Mouse (Mus musculus) CH12.LX (cell line): ENCODE data around the gene Ssbp4. TPM values are rescaled to one million over a fixed set of nuclear protein-coding genes. Genes with fewer than 3 reads are reported as not detected.
A peak's percentile ranks its signal among the peaks of the same experiment; 100 is the strongest.

Experiments
- DNase-seq: peaks from one replicate; pipeline ENCODE4 v3.0.0-alpha.2; 2013; ENCODE audit errors: extremely low read depth
- H3K27ac ChIP-seq: 2 replicates; pipeline ENCODE4 v1.5.1; 2012; ENCODE audit warnings: low read depth, mild to moderate bottlenecking, control low read depth, moderate library complexity; ENCODE audit not compliant: insufficient read depth
- H3K27me3 ChIP-seq: replicated peaks from 2 replicates; pipeline ENCODE3; 2012; ENCODE audit warnings: inconsistent platforms
- H3K36me3 ChIP-seq, 2 experiments: replicated peaks in 1 of 2; 2 replicates each; pipeline versions ENCODE3 to v1.6.1; 2012; ENCODE audit warnings: inconsistent platforms in 1 of 2, low read length in 1 of 2, mild to moderate bottlenecking in 1 of 2, mixed read lengths in 1 of 2, moderate library complexity in 1 of 2; ENCODE audit not compliant: control insufficient read depth in 1 of 2, insufficient read depth in 1 of 2
- H3K4me1 ChIP-seq, 2 experiments: 2 replicates each; pipeline ENCODE4 v1.6.1; 2012; ENCODE audit warnings: inconsistent platforms in 1 of 2, moderate library complexity in 1 of 2; ENCODE audit not compliant: insufficient read depth in 2 of 2, control insufficient read depth in 1 of 2
- H3K4me2 ChIP-seq: 2 replicates; pipeline ENCODE4 v1.6.1; 2012; ENCODE audit warnings: low read depth, mild to moderate bottlenecking, control low read depth; ENCODE audit not compliant: poor library complexity, insufficient read depth, severe bottlenecking
- H3K4me3 ChIP-seq, 3 experiments: fragments of 150-350 bp in 1 of 3; sonication (generic) in 1 of 3; replicated peaks in 1 of 3; 2 replicates each; pipeline versions ENCODE3 to v1.5.1; 2011 to 2012; ENCODE audit warnings: low read depth in 2 of 3, low read length in 2 of 3, mild to moderate bottlenecking in 2 of 3, moderate library complexity in 2 of 3, control low read depth in 1 of 3, improper control_type of control experiment in 1 of 3, inconsistent platforms in 1 of 3, mixed read lengths in 1 of 3; ENCODE audit not compliant: poor library complexity in 1 of 3
- H3K79me2 ChIP-seq: replicated peaks from 2 replicates; pipeline ENCODE4 v1.6.1; 2012; ENCODE audit warnings: mild to moderate bottlenecking, moderate library complexity; ENCODE audit not compliant: control insufficient read depth, poor library complexity, insufficient read depth, severe bottlenecking; ENCODE audit errors: extremely low read depth
- H3K9ac ChIP-seq: 2 replicates; pipeline ENCODE4 v1.6.1; 2012; ENCODE audit warnings: low read depth, mild to moderate bottlenecking, control low read depth, moderate library complexity; ENCODE audit not compliant: insufficient read depth
- H3K9me3 ChIP-seq: replicated peaks from 2 replicates; pipeline ENCODE3; 2012; ENCODE audit warnings: low read length, inconsistent platforms, mixed read lengths
- BHLHE40 ChIP-seq: IDR thresholded peaks from 2 replicates; pipeline ENCODE4 v1.6.1; 2011; ENCODE audit warnings: mild to moderate bottlenecking, low read depth, low read length, improper control_type of control experiment
- CHD2 ChIP-seq: IDR thresholded peaks from 2 replicates; pipeline ENCODE4 v1.6.1; 2011; ENCODE audit warnings: low read length, improper control_type of control experiment
- CTCF ChIP-seq, 2 experiments: IDR thresholded peaks in 1 of 2; conservative IDR thresholded peaks in 1 of 2; 2 replicates each; pipeline ENCODE4 v1.5.1; 2011 to 2012; ENCODE audit warnings: low read depth in 2 of 2, low read length in 2 of 2, improper control_type of control experiment in 1 of 2, inconsistent platforms in 1 of 2, mild to moderate bottlenecking in 1 of 2, moderate library complexity in 1 of 2
- ELF1 ChIP-seq: IDR thresholded peaks from 2 replicates; pipeline ENCODE4 v1.6.1; 2014; ENCODE audit warnings: low read depth, mild to moderate bottlenecking, inconsistent platforms, low read length, improper control_type of control experiment
- GABPA ChIP-seq: IDR thresholded peaks from 2 replicates; pipeline ENCODE4 v1.6.1; 2012; ENCODE audit warnings: low read depth, low read length, improper control_type of control experiment, inconsistent platforms; ENCODE audit not compliant: insufficient replicate concordance
- HCFC1 ChIP-seq: IDR thresholded peaks from 2 replicates; pipeline ENCODE4 v1.6.1; 2012; ENCODE audit warnings: low read depth, mild to moderate bottlenecking, inconsistent platforms, low read length, improper control_type of control experiment
- IRF4 ChIP-seq: IDR thresholded peaks from 2 replicates; pipeline ENCODE4 v1.6.1; 2014; ENCODE audit warnings: low read depth, mild to moderate bottlenecking, inconsistent platforms, low read length, improper control_type of control experiment
- JUN ChIP-seq: IDR thresholded peaks from 2 replicates; pipeline ENCODE4 v1.6.1; 2011; ENCODE audit warnings: low read depth, mild to moderate bottlenecking, low read length, improper control_type of control experiment, moderate library complexity; ENCODE audit not compliant: insufficient read depth
- MXI1 ChIP-seq: IDR thresholded peaks from 2 replicates; pipeline ENCODE4 v1.6.1; 2011; ENCODE audit warnings: mild to moderate bottlenecking, low read depth, low read length, improper control_type of control experiment
- NRF1 ChIP-seq: IDR thresholded peaks from 2 replicates; pipeline ENCODE4 v1.6.1; 2014; ENCODE audit warnings: low read depth, mild to moderate bottlenecking, inconsistent platforms, low read length, improper control_type of control experiment, moderate library complexity
- PAX5 ChIP-seq: IDR thresholded peaks from 2 replicates; pipeline ENCODE4 v1.6.1; 2012; ENCODE audit warnings: low read length, inconsistent platforms, mixed read lengths
- POLR2A ChIP-seq: IDR thresholded peaks from 2 replicates; pipeline ENCODE4 v1.6.1; 2011; ENCODE audit warnings: low read depth, mild to moderate bottlenecking, improper control_type of control experiment, low read length
- RCOR1 ChIP-seq: conservative IDR thresholded peaks from 2 replicates; pipeline ENCODE4 v1.6.1; 2012; ENCODE audit warnings: low read depth, mild to moderate bottlenecking, inconsistent platforms, low read length, improper control_type of control experiment
- SIN3A ChIP-seq: IDR thresholded peaks from 2 replicates; pipeline ENCODE4 v1.6.1; 2012; ENCODE audit warnings: low read length, improper control_type of control experiment, inconsistent platforms
- UBTF ChIP-seq: IDR thresholded peaks from 2 replicates; pipeline ENCODE4 v1.6.1; 2012; ENCODE audit warnings: low read depth, mild to moderate bottlenecking, inconsistent platforms, low read length, improper control_type of control experiment, moderate library complexity
- USF1 ChIP-seq: IDR thresholded peaks from 2 replicates; pipeline ENCODE4 v1.6.1; 2014; ENCODE audit warnings: low read depth, mild to moderate bottlenecking, inconsistent platforms, low read length, improper control_type of control experiment
- USF2 ChIP-seq: conservative IDR thresholded peaks from 2 replicates; pipeline ENCODE4 v1.6.1; 2011; ENCODE audit warnings: low read depth, low read length, improper control_type of control experiment
- ZC3H11A ChIP-seq: IDR thresholded peaks from 2 replicates; pipeline ENCODE4 v1.6.1; 2012; ENCODE audit warnings: low read depth, mild to moderate bottlenecking, inconsistent platforms, low read length, improper control_type of control experiment
- ZKSCAN1 ChIP-seq: IDR thresholded peaks from 2 replicates; pipeline ENCODE4 v1.6.1; 2012; ENCODE audit warnings: low read depth, inconsistent platforms, low read length, improper control_type of control experiment, borderline replicate concordance
- ZMIZ1 ChIP-seq: IDR thresholded peaks from 2 replicates; pipeline ENCODE4 v1.6.1; 2012; ENCODE audit warnings: low read depth, mild to moderate bottlenecking, inconsistent platforms, low read length, improper control_type of control experiment
- dilution Hi-C: fragments of 300-500 bp; cut with MboI; formaldehyde crosslinking; loops from 2 replicates; pipeline ENCODE4 v1.14.3; 2020; ENCODE audit warnings: low sequenced_read_pairs; ENCODE audit not compliant: extremely low pct_unique_long_range_greater_than_20kb, extremely low pct_ligation_motif_present
- in situ Hi-C: fragments of 300-500 bp; cut with MboI; formaldehyde crosslinking; loops from 3 replicates; pipeline ENCODE4 v1.14.3; 2019; ENCODE audit warnings: low sequenced_read_pairs, low pct_ligation_motif_present, low pct_unique_long_range_greater_than_20kb, mixed read lengths
- polyA plus RNA-seq: library from polyadenylated mRNA; unstranded; fragments of >175 nt; gene quantifications from 2 replicates; pipeline ENCODE4 v1.2.1, GENCODE M21; 2012; ENCODE audit warnings: low read depth; ENCODE audit not compliant: insufficient read length
- total RNA-seq, 2 experiments: library from RNA; depleted of rRNA; stranded (reverse); fragments of 300-350 nt in 1 of 2; fragments of >200 nt in 1 of 2; gene quantifications; 2 replicates each; pipeline ENCODE4 v1.2.3; 2012 to 2014

Gene Ssbp4
- total and polyA plus RNA-seq, 3 experiments: 41.3 to 128 (median 77.3) TPM

- Histone ChIP-seq H3K4me1 (peaks cover 5 to 22% of the 10 kb centered on the region in 2 experiments), H3K27me3 (no peaks in the 10 kb centered on the region), H3K4me2 (no peak overlapping the region)
- TF ChIP-seq JUN (no peak), UBTF (no peak), CTCF (conservative IDR thresholded peaks at IDR 0.05 in 1 of 2, IDR thresholded peaks at IDR 0.05 in 1 of 2; ENCODE audit: low read depth in 2 of 2, low read length in 2 of 2) (peak in 1 of 2 experiments; percentile 20; a peak in 1 of 4 replicates), ZKSCAN1 (no peak), BHLHE40 (no peak), NRF1 (no peak), CHD2 (no peak), ZC3H11A (no peak), ELF1 (no peak)
- TF ChIP-seq, all 38 proteins: peak for 1
- H3K9me3 ChIP-seq: peaks cover 12% of the 10 kb centered on the region
- no peak overlapping the region for H3K4me3 ChIP-seq
- no peak overlapping the region for H3K27ac ChIP-seq
- peaks cover 2% of the 10 kb centered on the region; the same call in 1 of the 2 replicates for H3K79me2 ChIP-seq
- peaks cover 54 to 80% of the 10 kb centered on the region in 2 experiments for H3K36me3 ChIP-seq
- DNase-seq: no peak
- dilution Hi-C loops: no loop called here
- no peak overlapping the region for H3K9ac ChIP-seq
- in situ Hi-C loops: no loop called here
Observed at GRCm38 (mm10) chr8:70596775-70597416, 11.8 kb downstream of the Ssbp4 start.

- no peaks in the 10 kb centered on the region for H3K27me3 ChIP-seq
- H3K9me3 ChIP-seq: peaks cover 12% of the 10 kb centered on the region
- dilution Hi-C loops (no loop called here), in situ Hi-C loops (no loop called here)
- H3K27ac ChIP-seq: no peak overlapping the region
- no peak overlapping the region for H3K9ac ChIP-seq
- no peak for TF ChIP-seq ZKSCAN1
- no peak for TF ChIP-seq USF2
- no peak for TF ChIP-seq GABPA
- no peak for TF ChIP-seq UBTF
- TF ChIP-seq NRF1: no peak
- TF ChIP-seq RCOR1: no peak
- no peak for TF ChIP-seq USF1
- no peak for TF ChIP-seq CHD2
- TF ChIP-seq JUN: no peak
- TF ChIP-seq MXI1: no peak
- no peak for TF ChIP-seq CTCF (conservative IDR thresholded peaks at IDR 0.05 in 1 of 2, IDR thresholded peaks at IDR 0.05 in 1 of 2; ENCODE audit: low read depth in 2 of 2, low read length in 2 of 2)
- TF ChIP-seq HCFC1: no peak
- TF ChIP-seq SIN3A: no peak
- TF ChIP-seq PAX5: no peak
- no peak for TF ChIP-seq ELF1
- no peak for TF ChIP-seq ZMIZ1
- no peak for TF ChIP-seq IRF4
- no peak for TF ChIP-seq POLR2A
- no peak for TF ChIP-seq BHLHE40
- H3K4me3 ChIP-seq: no peak overlapping the region
- no peak for DNase-seq
- H3K4me1 ChIP-seq: peaks cover 5 to 22% of the 10 kb centered on the region in 2 experiments
- H3K79me2 ChIP-seq: peaks cover 2% of the 10 kb centered on the region; the same call in 1 of the 2 replicates
- H3K4me2 ChIP-seq: no peak overlapping the region
- H3K36me3 ChIP-seq: peaks cover 59 to 81% of the 10 kb centered on the region in 2 experiments
Observed at GRCm38 (mm10) chr8:70596216-70596615, 12.5 kb downstream of the Ssbp4 start.
